Mouse (Mus musculus): ENCODE measurements around the gene Ifna2. TPM values are rescaled to one million over a fixed set of nuclear protein-coding genes. Genes with fewer than 3 reads are reported as not detected.

Ifna2 gene
- polyA plus RNA-seq, 1 experiment: not detected

- no peak for DNase-seq (ENCODE audit: extremely low spot score in 1 of 2, low spot score in 1 of 2)
Observed at GRCm38 (mm10) chr4:88655461-88655860, 28.3 kb downstream of the Ifna2 start.

GRCm38 (mm10) chr4:88653644-88654043 is 30.1 kb downstream of the Ifna2 start:
- no peak for DNase-seq (ENCODE audit: extremely low spot score in 1 of 2, low spot score in 1 of 2)

GRCm38 (mm10) chr4:88644359-88644758 is 39.4 kb downstream of the Ifna2 start, which contains the start of gene Ifna13:
Gene Ifna13 (minus strand): TSS chr4:88644459.
- DNase-seq (ENCODE audit: extremely low spot score in 1 of 2, low spot score in 1 of 2): no peak

GRCm38 (mm10) chr4:88642526-88642925 is 41.2 kb downstream of the Ifna2 start:
- no peak for DNase-seq (ENCODE audit: extremely low spot score in 1 of 2, low spot score in 1 of 2)

- DNase-seq (ENCODE audit: extremely low spot score in 1 of 2, low spot score in 1 of 2): peak; percentile 22 to 93
Observed at GRCm38 (mm10) chr4:88641077-88641831, 42.5 kb downstream of the Ifna2 start.

- no peak for DNase-seq (ENCODE audit: extremely low spot score in 1 of 2, low spot score in 1 of 2)
Observed at GRCm38 (mm10) chr4:88640704-88641076, 43.0 kb downstream of the Ifna2 start.

GRCm38 (mm10) chr4:88634311-88634710 is 49.4 kb downstream of the Ifna2 start, which contains the start of gene C87499:
Gene C87499 (minus strand): TSS chr4:88634411.
- no peak for DNase-seq (ENCODE audit: extremely low spot score in 1 of 2, low spot score in 1 of 2)

Other genes starting within 250 kb of the Ifna2 start
- gene Hacd4, start 245.0 kb downstream of the Ifna2 start, polyA plus RNA-seq (2012; rRNA removed): 1.2 and 1.8 TPM in 2 replicates
- not detected in 2 replicates for gene Ifnb1, start 161.1 kb downstream of the Ifna2 start, polyA plus RNA-seq (2012; rRNA removed)
- gene Ifna15, start 125.7 kb downstream of the Ifna2 start, polyA plus RNA-seq (2012; rRNA removed): not detected in 2 replicates
- gene Ifna14, start 112.1 kb downstream of the Ifna2 start, polyA plus RNA-seq (2012; rRNA removed): not detected in 2 replicates
- gene Ifna9, start 91.5 kb downstream of the Ifna2 start, polyA plus RNA-seq (2012; rRNA removed): not detected in 2 replicates
- not detected in 2 replicates for gene Ifna12, start 80.5 kb downstream of the Ifna2 start, polyA plus RNA-seq (2012; rRNA removed)
- gene C87499, start 49.5 kb downstream of the Ifna2 start, polyA plus RNA-seq (2012; rRNA removed): not detected in 2 replicates
- not detected in 2 replicates for gene Ifna13, start 39.5 kb downstream of the Ifna2 start, polyA plus RNA-seq (2012; rRNA removed)
- gene Ifna16, start 7.0 kb downstream of the Ifna2 start, polyA plus RNA-seq (2012; rRNA removed): not detected in 2 replicates
- not detected in 2 replicates for gene Ifnab, start 7.4 kb upstream of the Ifna2 start, polyA plus RNA-seq (2012; rRNA removed)
- 0.80 and 1.0 TPM in 2 replicates for gene Gm26566, start 37.9 kb upstream of the Ifna2 start, polyA plus RNA-seq (2012; rRNA removed)
- gene Klhl9, start 38.6 kb upstream of the Ifna2 start, polyA plus RNA-seq (2012; rRNA removed): 43.0 and 47.0 TPM in 2 replicates
- not detected in 2 replicates for gene Gm13271, start 71.0 kb upstream of the Ifna2 start, polyA plus RNA-seq (2012; rRNA removed)
- not detected in 2 replicates for gene Gm13283, start 76.2 kb upstream of the Ifna2 start, polyA plus RNA-seq (2012; rRNA removed)
- gene Gm13290, start 89.9 kb upstream of the Ifna2 start, polyA plus RNA-seq (2012; rRNA removed): not detected in 2 replicates
- gene Gm13289, start 93.0 kb upstream of the Ifna2 start, polyA plus RNA-seq (2012; rRNA removed): not detected in 2 replicates
- gene Gm13272, start 95.9 kb upstream of the Ifna2 start, polyA plus RNA-seq (2012; rRNA removed): not detected in 2 replicates
- not detected in 2 replicates for gene Ifnz, start 98.2 kb upstream of the Ifna2 start, polyA plus RNA-seq (2012; rRNA removed)
- not detected in 2 replicates for gene Gm13276, start 101.8 kb upstream of the Ifna2 start, polyA plus RNA-seq (2012; rRNA removed)
- not detected in 2 replicates for gene Gm13277, start 104.7 kb upstream of the Ifna2 start, polyA plus RNA-seq (2012; rRNA removed)
- gene Gm13278, start 107.6 kb upstream of the Ifna2 start, polyA plus RNA-seq (2012; rRNA removed): not detected in 2 replicates
- gene Gm13275, start 110.6 kb upstream of the Ifna2 start, polyA plus RNA-seq (2012; rRNA removed): not detected in 2 replicates
- not detected in 2 replicates for gene Gm13279, start 113.5 kb upstream of the Ifna2 start, polyA plus RNA-seq (2012; rRNA removed)
- not detected in 2 replicates for gene Gm13285, start 115.8 kb upstream of the Ifna2 start, polyA plus RNA-seq (2012; rRNA removed)
- gene Gm13287, start 119.3 kb upstream of the Ifna2 start, polyA plus RNA-seq (2012; rRNA removed): not detected in 2 replicates
- gene Gm13288, start 121.6 kb upstream of the Ifna2 start, polyA plus RNA-seq (2012; rRNA removed): not detected in 2 replicates
- gene Ifna7, start 132.3 kb upstream of the Ifna2 start, polyA plus RNA-seq (2012; rRNA removed): not detected in 2 replicates
- not detected in 2 replicates for gene Ifna11, start 136.0 kb upstream of the Ifna2 start, polyA plus RNA-seq (2012; rRNA removed)
- gene Ifna6, start 143.5 kb upstream of the Ifna2 start, polyA plus RNA-seq (2012; rRNA removed): not detected in 2 replicates
- not detected in 2 replicates for gene Ifna5, start 151.6 kb upstream of the Ifna2 start, polyA plus RNA-seq (2012; rRNA removed)
- gene Ifna4, start 157.9 kb upstream of the Ifna2 start, polyA plus RNA-seq (2012; rRNA removed): not detected in 2 replicates
- gene Ifna1, start 166.2 kb upstream of the Ifna2 start, polyA plus RNA-seq (2012; rRNA removed): not detected in 2 replicates
- gene Ifne, start 196.3 kb upstream of the Ifna2 start, polyA plus RNA-seq (2012; rRNA removed): not detected in 2 replicates